ENCODE assay signal across 14 mouse cellular contexts in the genomic region with DNA sequence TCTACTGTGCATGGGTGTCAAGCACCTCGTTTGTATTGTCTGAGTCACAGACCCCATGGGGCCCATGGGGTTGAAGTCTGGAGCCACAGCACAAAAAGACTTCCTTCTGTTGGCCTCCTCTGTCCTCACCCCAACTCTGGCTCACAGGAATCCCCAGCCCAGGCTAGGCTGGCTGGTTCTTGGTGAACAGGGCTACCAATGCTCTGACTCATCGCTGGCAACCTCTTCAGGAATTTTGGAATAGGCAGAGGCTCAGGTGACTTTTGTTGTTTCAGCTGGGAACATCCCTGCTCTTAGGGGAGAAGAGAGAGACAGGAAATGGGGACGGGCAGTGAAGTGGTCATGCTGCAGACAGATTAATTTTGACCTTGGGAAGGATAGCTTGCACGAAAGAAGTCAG.
DNase-seq lines count a peak whose midpoint lies in the region; ATAC-seq lines count a peak whose summit lies in the region.
"Had no signal": no experiment of that assay in that cellular context is flagged by ENCODE, and none has a peak within 500 bp of the region (broad histone marks: within the 10 kb centered on the region; RNA-seq: fewer than 3 reads in every experiment).

No protein-coding gene starts in this region.

- intact Hi-C loops in heart, postnatal 25 days (cut with DNase I) = no loop called here
- intact Hi-C loops in heart, postnatal 10 days (cut with DNase I) = loop anchor here (10.0 kb wide), 2 partner anchors 123 to 203 kb away; a partner anchor contains a TSS

- ATAC-seq in midbrain, embryonic 11.5 days (ENCODE audit: low FRiP score) = no peak
- ATAC-seq in midbrain, embryonic 14.5 days (ENCODE audit: low FRiP score, low TSS enrichment) = no peak
- ATAC-seq: liver, embryonic 12.5 days had no signal

- H3K9me3 ChIP-seq in midbrain, embryonic 11.5 days (ENCODE audit: control insufficient read depth, low read length) = no peaks in the 10 kb centered on the region
- no peaks in the 10 kb centered on the region for H3K9me3 ChIP-seq in midbrain, embryonic 14.5 days (ENCODE audit: control insufficient read depth, low read length)
- H3K9me3 ChIP-seq: hindbrain, embryonic 12.5 days; liver, embryonic 12.5 days; megakaryocyte, embryonic 14.5 days had no signal

- no peak overlapping the region for H3K4me2 ChIP-seq in midbrain, embryonic 11.5 days
- no peak overlapping the region for H3K4me2 ChIP-seq in midbrain, embryonic 14.5 days (ENCODE audit: low read length)
- H3K4me2 ChIP-seq: hindbrain, embryonic 12.5 days; liver, embryonic 12.5 days had no signal

- H3K36me3 ChIP-seq in midbrain, embryonic 11.5 days (ENCODE audit: control insufficient read depth, insufficient read depth, low read length) = no peaks in the 10 kb centered on the region
- H3K36me3 ChIP-seq in midbrain, embryonic 14.5 days (ENCODE audit: control insufficient read depth, insufficient read depth, low read length) = no peaks in the 10 kb centered on the region
- H3K36me3 ChIP-seq: hindbrain, embryonic 12.5 days; liver, embryonic 12.5 days had no signal

- no peaks in the 10 kb centered on the region for H3K27me3 ChIP-seq in midbrain, embryonic 11.5 days (ENCODE audit: control insufficient read depth, insufficient read depth, low read length)
- no peaks in the 10 kb centered on the region for H3K27me3 ChIP-seq in midbrain, embryonic 14.5 days (ENCODE audit: control insufficient read depth, insufficient read depth, low read length)
- H3K27me3 ChIP-seq: hindbrain, embryonic 12.5 days; liver, embryonic 12.5 days had no signal

- H3K4me1 ChIP-seq in midbrain, embryonic 11.5 days (ENCODE audit: control insufficient read depth, insufficient read depth, low read length) = no peaks in the 10 kb centered on the region
- H3K4me1 ChIP-seq in midbrain, embryonic 14.5 days (ENCODE audit: control insufficient read depth, insufficient read depth, low read length) = no peaks in the 10 kb centered on the region
- H3K4me1 ChIP-seq: hindbrain, embryonic 12.5 days; liver, embryonic 12.5 days had no signal

- no peak overlapping the region for H3K9ac ChIP-seq in midbrain, embryonic 11.5 days (ENCODE audit: low read length)
- no peak overlapping the region for H3K9ac ChIP-seq in midbrain, embryonic 14.5 days (replicated peaks; ENCODE audit: low read length)
- H3K9ac ChIP-seq: hindbrain, embryonic 12.5 days; liver, embryonic 12.5 days had no signal

- 77% methylated on average over 4 of the region's 4 CpGs for WGBS in midbrain, embryonic 11.5 days
- WGBS in midbrain, embryonic 14.5 days = 79% methylated on average over 4 of the region's 4 CpGs

- H3K27ac ChIP-seq in midbrain, embryonic 11.5 days (ENCODE audit: low read depth, low read length) = no peak overlapping the region
- no peak overlapping the region for H3K27ac ChIP-seq in midbrain, embryonic 14.5 days (replicated peaks; ENCODE audit: low read depth, low read length)
- H3K27ac ChIP-seq: hindbrain, embryonic 12.5 days; liver, embryonic 12.5 days had no signal

- DNase-seq in heart, adult 11 months = peak; percentile 96
- no peak for DNase-seq in heart, postnatal 25 days (ENCODE audit: low spot score)
- peak; percentile 45 for DNase-seq in midbrain, embryonic 11.5 days (ENCODE audit: low spot score, missing footprints)
- DNase-seq in midbrain, embryonic 14.5 days = no peak
- peak; percentile 38 for DNase-seq in R1 (ENCODE audit: low read depth, low spot score)
- DNase-seq in heart, postnatal 10 days = peak; percentile 72 to 73
- DNase-seq in thymus, postnatal 10 days (ENCODE audit: low spot score in 2 of 2) = no peak
- no peak for DNase-seq in B cell, adult 2 months
- DNase-seq: cerebellum, adult 9-10 months; embryo, embryonic 11 days; kidney, adult 9 months had no signal

- no peak overlapping the region for H3K4me3 ChIP-seq in midbrain, embryonic 11.5 days (ENCODE audit: low read depth, low read length)
- H3K4me3 ChIP-seq in midbrain, embryonic 14.5 days (replicated peaks; ENCODE audit: low read depth, low read length) = no peak overlapping the region
- H3K4me3 ChIP-seq: hindbrain, embryonic 12.5 days; liver, embryonic 12.5 days; megakaryocyte, embryonic 14.5 days had no signal

Comparison
In these comparisons a context has a peak if more than half of its experiments do, and no peak if none do; other contexts are left out.
1. DNase-seq: peak in heart, adult 11 months (single experiment), midbrain, embryonic 11.5 days (single experiment), R1 (single experiment) and heart, postnatal 10 days (2 of 2); none in heart, postnatal 25 days (single experiment), midbrain, embryonic 14.5 days (single experiment), thymus, postnatal 10 days (0 of 2) and B cell, adult 2 months (0 of 2).